Mouse (Mus musculus) spleen, adult 2 months (tissue): ENCODE measurements around the gene Vav2.

Source experiments
- CTCF ChIP-seq: fragments of 200-500 bp; IDR thresholded peaks from 2 replicates; pipeline ENCODE4 v1.5.1; 2011; ENCODE audit warnings: mild to moderate bottlenecking, inconsistent platforms; ENCODE audit not compliant: insufficient read depth, insufficient read length, insufficient replicate concordance; ENCODE audit errors: extremely low read depth
- POLR2A ChIP-seq: fragments of 200-500 bp; IDR thresholded peaks from 2 replicates; pipeline ENCODE4 v1.6.1; 2011; ENCODE audit warnings: low read depth, low read length, inconsistent platforms

DNA sequence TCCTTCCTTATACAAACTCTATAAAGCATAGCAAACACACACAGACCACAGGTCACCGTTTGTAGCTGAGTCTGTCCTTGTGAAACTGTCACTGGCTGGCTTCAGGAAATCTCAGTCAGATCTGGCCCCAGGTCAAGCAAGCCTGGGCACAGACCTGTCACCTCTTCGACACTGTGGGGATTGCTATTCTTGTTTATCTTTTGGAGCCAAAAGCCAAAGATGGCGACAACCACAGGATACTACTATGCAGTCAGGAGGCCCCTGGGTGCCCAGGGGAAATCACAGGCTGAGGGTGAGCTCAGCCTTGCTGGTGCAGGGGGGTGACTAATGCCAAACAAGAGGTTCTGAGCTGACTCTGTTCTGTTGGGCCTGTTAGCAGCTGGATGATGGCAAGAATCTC, 10.4 kb downstream of the Vav2 start:
- TF ChIP-seq POLR2A, result no peak
- TF ChIP-seq CTCF, result no peak
